ENCODE assay signal across 24 mouse cellular contexts in the genomic region with DNA sequence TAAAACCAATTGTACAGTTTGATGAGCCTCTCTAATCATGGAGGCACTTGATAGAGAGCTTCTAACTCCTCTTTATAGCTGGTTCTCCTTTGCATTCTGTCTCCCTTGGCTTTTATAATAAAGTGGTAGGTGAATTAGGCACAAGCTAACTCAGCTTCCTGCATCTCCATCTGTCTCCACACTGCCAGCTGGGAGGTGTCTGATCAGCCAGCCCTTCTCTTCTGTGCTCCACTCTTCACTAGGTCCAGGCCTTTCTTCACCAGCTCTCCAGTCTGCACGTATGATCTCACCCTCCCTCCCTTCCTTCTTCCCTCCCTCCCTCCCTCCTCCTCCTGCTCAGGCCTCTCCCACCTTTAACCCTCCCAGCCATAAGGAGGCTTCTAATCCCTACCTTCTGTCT.
DNase-seq lines count a peak whose midpoint lies in the region; ATAC-seq and TF ChIP-seq lines count a peak whose summit lies in the region.
"Had no signal": no experiment of that assay in that cellular context is flagged by ENCODE, and none has a peak within 500 bp of the region (broad histone marks: within the 10 kb centered on the region; RNA-seq: fewer than 3 reads in every experiment).

No protein-coding gene starts in this region.

- no peak overlapping the region for H3K4me2 ChIP-seq in hindbrain, embryonic 15.5 days
- no peak overlapping the region for H3K4me2 ChIP-seq in hindbrain, embryonic 16.5 days (ENCODE audit: low read length)
- H3K4me2 ChIP-seq in midbrain, embryonic 11.5 days, result no peak overlapping the region
- H3K4me2 ChIP-seq in midbrain, postnatal 0 days (ENCODE audit: low read depth, low read length, poor library complexity, severe bottlenecking), result no peak overlapping the region
- no peak overlapping the region for H3K4me2 ChIP-seq in midbrain, embryonic 14.5 days (ENCODE audit: low read length)
- H3K4me2 ChIP-seq: heart, embryonic 12.5 days; limb, embryonic 12.5 days; liver, embryonic 11.5 days had no signal

- no peak overlapping the region for H3K9ac ChIP-seq in hindbrain, embryonic 15.5 days
- H3K9ac ChIP-seq in hindbrain, embryonic 16.5 days (ENCODE audit: low read depth, low read length), result no peak overlapping the region
- no peak overlapping the region for H3K9ac ChIP-seq in midbrain, embryonic 11.5 days (ENCODE audit: low read length)
- no peak overlapping the region for H3K9ac ChIP-seq in midbrain, postnatal 0 days (replicated peaks; ENCODE audit: low read length, poor library complexity, severe bottlenecking)
- no peak overlapping the region for H3K9ac ChIP-seq in midbrain, embryonic 14.5 days (replicated peaks; ENCODE audit: low read length)
- H3K9ac ChIP-seq: heart, embryonic 12.5 days; limb, embryonic 12.5 days; liver, postnatal 0 days had no signal

- TF ChIP-seq CTCF in midbrain, postnatal 0 days (IDR thresholded peaks at IDR 0.05), result no peak
- TF ChIP-seq CTCF in brain, embryonic 14.5 days (IDR thresholded peaks at IDR 0.05; ENCODE audit: borderline replicate concordance, extremely low read depth, insufficient read depth, insufficient read length), result no peak

- H3K4me3 ChIP-seq in hindbrain, embryonic 15.5 days, result no peak overlapping the region
- no peak overlapping the region for H3K4me3 ChIP-seq in hindbrain, embryonic 16.5 days (ENCODE audit: low read length)
- no peak overlapping the region for H3K4me3 ChIP-seq in midbrain, embryonic 11.5 days (ENCODE audit: low read depth, low read length)
- H3K4me3 ChIP-seq in midbrain, postnatal 0 days (ENCODE audit: low read depth, low read length), result no peak overlapping the region
- H3K4me3 ChIP-seq in midbrain, embryonic 14.5 days (replicated peaks; ENCODE audit: low read depth, low read length), result no peak overlapping the region
- H3K4me3 ChIP-seq in midbrain, embryonic 10.5 days, result no peak overlapping the region
- H3K4me3 ChIP-seq: embryonic facial prominence, embryonic 10.5 days; heart, embryonic 12.5 days; hindbrain, embryonic 10.5 days; limb, embryonic 12.5 days had no signal

- TF ChIP-seq POLR2A in brain, embryonic 14.5 days (IDR thresholded peaks at IDR 0.05; ENCODE audit: borderline replicate concordance, extremely low read depth, insufficient read depth, insufficient read length, poor library complexity, severe bottlenecking), result no peak

- H3K36me3 ChIP-seq in hindbrain, embryonic 15.5 days, result no peaks in the 10 kb centered on the region
- no peaks in the 10 kb centered on the region for H3K36me3 ChIP-seq in hindbrain, embryonic 16.5 days (ENCODE audit: control insufficient read depth, insufficient read depth, low read length)
- no peaks in the 10 kb centered on the region for H3K36me3 ChIP-seq in midbrain, embryonic 11.5 days (ENCODE audit: control insufficient read depth, insufficient read depth, low read length)
- no peaks in the 10 kb centered on the region for H3K36me3 ChIP-seq in midbrain, postnatal 0 days (ENCODE audit: insufficient read depth, low read length)
- H3K36me3 ChIP-seq in midbrain, embryonic 14.5 days (ENCODE audit: control insufficient read depth, insufficient read depth, low read length), result no peaks in the 10 kb centered on the region
- H3K36me3 ChIP-seq in midbrain, embryonic 10.5 days, result no peaks in the 10 kb centered on the region
- H3K36me3 ChIP-seq: embryonic facial prominence, embryonic 10.5 days; heart, embryonic 12.5 days; hindbrain, embryonic 10.5 days; limb, embryonic 12.5 days had no signal

- ATAC-seq in hindbrain, embryonic 15.5 days (ENCODE audit: low FRiP score, low read depth), result peak; percentile 61; the same call in 1 of the 2 replicates
- no peak for ATAC-seq in hindbrain, embryonic 16.5 days
- ATAC-seq in midbrain, embryonic 11.5 days (ENCODE audit: low FRiP score), result no peak
- no peak for ATAC-seq in midbrain, postnatal 0 days (ENCODE audit: low FRiP score)
- no peak for ATAC-seq in midbrain, embryonic 14.5 days (ENCODE audit: low FRiP score, low TSS enrichment)
- ATAC-seq: activated CD4-positive, CD25-positive, alpha-beta regulatory T cell, adult 4 months; inflammation-experienced regulatory T-cells, adult 6 months; liver, postnatal 0 days; lung, postnatal 0 days had no signal

- no peaks in the 10 kb centered on the region for H3K27me3 ChIP-seq in hindbrain, embryonic 15.5 days
- no peaks in the 10 kb centered on the region for H3K27me3 ChIP-seq in hindbrain, embryonic 16.5 days (replicated peaks; ENCODE audit: control insufficient read depth, insufficient read depth, low read length)
- H3K27me3 ChIP-seq in midbrain, embryonic 11.5 days (ENCODE audit: control insufficient read depth, insufficient read depth, low read length), result no peaks in the 10 kb centered on the region
- no peaks in the 10 kb centered on the region for H3K27me3 ChIP-seq in midbrain, postnatal 0 days (ENCODE audit: insufficient read depth, low read length)
- H3K27me3 ChIP-seq in midbrain, embryonic 14.5 days (ENCODE audit: control insufficient read depth, insufficient read depth, low read length), result no peaks in the 10 kb centered on the region
- H3K27me3 ChIP-seq in midbrain, embryonic 10.5 days (ENCODE audit: low read depth, poor library complexity, severe bottlenecking), result no peaks in the 10 kb centered on the region
- H3K27me3 ChIP-seq: heart, embryonic 12.5 days; limb, embryonic 12.5 days had no signal

- no peaks in the 10 kb centered on the region for H3K9me3 ChIP-seq in hindbrain, embryonic 15.5 days
- no peaks in the 10 kb centered on the region for H3K9me3 ChIP-seq in hindbrain, embryonic 16.5 days (ENCODE audit: control insufficient read depth, low read length)
- no peaks in the 10 kb centered on the region for H3K9me3 ChIP-seq in midbrain, embryonic 11.5 days (ENCODE audit: control insufficient read depth, low read length)
- H3K9me3 ChIP-seq in midbrain, postnatal 0 days (ENCODE audit: low read length), result no peaks in the 10 kb centered on the region
- no peaks in the 10 kb centered on the region for H3K9me3 ChIP-seq in midbrain, embryonic 14.5 days (ENCODE audit: control insufficient read depth, low read length)
- H3K9me3 ChIP-seq in midbrain, embryonic 10.5 days (replicated peaks), result no peaks in the 10 kb centered on the region
- H3K9me3 ChIP-seq: embryonic facial prominence, embryonic 10.5 days; hindbrain, embryonic 10.5 days; limb, embryonic 12.5 days had no signal

- H3K27ac ChIP-seq in hindbrain, embryonic 15.5 days (replicated peaks), result no peak overlapping the region
- no peak overlapping the region for H3K27ac ChIP-seq in hindbrain, embryonic 16.5 days (ENCODE audit: low read depth, low read length)
- no peak overlapping the region for H3K27ac ChIP-seq in midbrain, embryonic 11.5 days (ENCODE audit: low read depth, low read length)
- H3K27ac ChIP-seq in midbrain, postnatal 0 days (ENCODE audit: low read depth, low read length), result no peak overlapping the region
- H3K27ac ChIP-seq in midbrain, embryonic 14.5 days (replicated peaks; ENCODE audit: low read depth, low read length), result no peak overlapping the region
- H3K27ac ChIP-seq in midbrain, embryonic 10.5 days (replicated peaks), result no peak overlapping the region
- H3K27ac ChIP-seq: embryonic facial prominence, embryonic 10.5 days; hindbrain, embryonic 10.5 days; limb, embryonic 12.5 days; macrophage; stomach, postnatal 0 days had no signal

- DNase-seq in midbrain, embryonic 11.5 days (ENCODE audit: low spot score, missing footprints), result peak; percentile 72
- no peak for DNase-seq in midbrain, postnatal 0 days (ENCODE audit: low spot score)
- DNase-seq in brain, embryonic 14.5 days (ENCODE audit: low read depth), result peak; percentile 22
- DNase-seq in layer of hippocampus, adult 9-11 months, result peak; percentile 58
- DNase-seq in midbrain, embryonic 14.5 days, result no peak
- DNase-seq in midbrain, embryonic 10.5 days (ENCODE audit: low spot score), result no peak
- DNase-seq: adrenal gland, postnatal 10 days; cerebellum, adult 11 months; heart, postnatal 10 days; kidney, adult 18-20 months; liver, postnatal 0 days; thymus, postnatal 14 days had no signal

- 24% methylated on average over 1 of the region's 1 CpGs for WGBS in hindbrain, embryonic 15.5 days
- WGBS in hindbrain, embryonic 16.5 days, result 39% methylated on average over 1 of the region's 1 CpGs
- 40% methylated on average over 1 of the region's 1 CpGs for WGBS in midbrain, embryonic 11.5 days
- WGBS in midbrain, postnatal 0 days, result 43% methylated on average over 1 of the region's 1 CpGs
- WGBS in midbrain, embryonic 14.5 days, result 26% methylated on average over 1 of the region's 1 CpGs
- WGBS in midbrain, embryonic 10.5 days, result 33% methylated on average over 1 of the region's 1 CpGs

- H3K4me1 ChIP-seq in hindbrain, embryonic 15.5 days (replicated peaks), result no peaks in the 10 kb centered on the region
- no peaks in the 10 kb centered on the region for H3K4me1 ChIP-seq in hindbrain, embryonic 16.5 days (ENCODE audit: control insufficient read depth, insufficient read depth, low read depth, low read length)
- H3K4me1 ChIP-seq in midbrain, embryonic 11.5 days (ENCODE audit: control insufficient read depth, insufficient read depth, low read length), result no peaks in the 10 kb centered on the region
- H3K4me1 ChIP-seq in midbrain, postnatal 0 days (ENCODE audit: insufficient read depth, low read length), result no peaks in the 10 kb centered on the region
- no peaks in the 10 kb centered on the region for H3K4me1 ChIP-seq in midbrain, embryonic 14.5 days (ENCODE audit: control insufficient read depth, insufficient read depth, low read length)
- no peaks in the 10 kb centered on the region for H3K4me1 ChIP-seq in midbrain, embryonic 10.5 days
- H3K4me1 ChIP-seq: embryonic facial prominence, embryonic 10.5 days; heart, embryonic 12.5 days; hindbrain, embryonic 10.5 days had no signal

Comparison
In these comparisons a context has a peak if more than half of its experiments do, and no peak if none do; other contexts are left out.
1. DNase-seq: peak in midbrain, embryonic 11.5 days (single experiment), brain, embryonic 14.5 days (single experiment) and layer of hippocampus, adult 9-11 months (single experiment); none in midbrain, postnatal 0 days (single experiment), midbrain, embryonic 14.5 days (single experiment) and midbrain, embryonic 10.5 days (single experiment).